Mouse (Mus musculus) C2C12 (cell line): Measurements from ENCODE around the gene B4gat1. TPM values are rescaled to one million over a fixed set of nuclear protein-coding genes. Genes with fewer than 3 reads are reported as not detected.

ENCODE experiments used
- H3K27me3 ChIP-seq: one replicate; pipeline ENCODE4 v1.6.1; 2011; ENCODE audit not compliant: control insufficient read depth, insufficient read depth, insufficient read length
- H3K36me3 ChIP-seq: one replicate; pipeline ENCODE4 v1.6.1; 2011; ENCODE audit not compliant: control insufficient read depth, insufficient read depth
- H3K4me3 ChIP-seq: one replicate; pipeline ENCODE4 v1.5.1; 2011; ENCODE audit warnings: mild to moderate bottlenecking, control low read depth; ENCODE audit not compliant: poor library complexity, insufficient read depth, severe bottlenecking
- H3K79me2 ChIP-seq: one replicate; pipeline ENCODE4 v1.6.1; 2011; ENCODE audit not compliant: control insufficient read depth, insufficient read depth
- H3K79me3 ChIP-seq: one replicate; pipeline ENCODE4 v1.6.1; 2011; ENCODE audit warnings: low read depth, control low read depth
- H3ac ChIP-seq: one replicate; pipeline ENCODE3; 2011; ENCODE audit warnings: low read depth; ENCODE audit not compliant: control insufficient read depth, insufficient read length
- CEBPB ChIP-seq: IDR thresholded peaks from one replicate; pipeline ENCODE4 v1.6.1; 2011; ENCODE audit warnings: low read depth, mild to moderate bottlenecking, control low read depth, moderate library complexity
- CTCF ChIP-seq: IDR thresholded peaks from one replicate; pipeline ENCODE4 v1.5.1; 2011; ENCODE audit not compliant: control insufficient read depth, insufficient read depth, insufficient read length
- FOSL1 ChIP-seq: IDR thresholded peaks from one replicate; pipeline ENCODE4 v1.8.0; 2011; ENCODE audit warnings: mild to moderate bottlenecking, low read length; ENCODE audit not compliant: poor library complexity, insufficient read depth, severe bottlenecking
- MAX ChIP-seq: IDR thresholded peaks from one replicate; pipeline ENCODE4 v1.6.1; 2011; ENCODE audit warnings: mild to moderate bottlenecking, control low read depth
- MYOD1 ChIP-seq: IDR thresholded peaks from one replicate; pipeline ENCODE4 v1.6.1; 2011; ENCODE audit warnings: low read depth; ENCODE audit not compliant: control insufficient read depth, insufficient read length
- MYOG ChIP-seq: IDR thresholded peaks from one replicate; pipeline ENCODE4 v1.6.1; 2011; ENCODE audit not compliant: control insufficient read depth, insufficient read length; ENCODE audit errors: extremely low read depth
- USF1 ChIP-seq: IDR thresholded peaks from one replicate; pipeline ENCODE4 v1.6.1; 2011; ENCODE audit warnings: low read depth, mild to moderate bottlenecking, control low read depth, moderate library complexity
- polyA plus RNA-seq: library from polyadenylated mRNA; unstranded; fragments of >200 nt; fragmentation: generic; extraction: Trizol; gene quantifications from one replicate; pipeline ENCODE4 v1.2.1, GENCODE M21; 2012; ENCODE audit warnings: missing spikeins

B4gat1 gene
- polyA plus RNA-seq, 1 experiment = 28.1 TPM

- H3K36me3 ChIP-seq = peaks cover 46% of the 10 kb centered on the region
Measured at GRCm38 (mm10) chr19:5048138-5049056, 9.8 kb downstream of the B4gat1 start.

GRCm38 (mm10) chr19:5049325-5049724, 10.7 kb downstream of the B4gat1 start:
- peaks cover 53% of the 10 kb centered on the region for H3K36me3 ChIP-seq
- H3K79me2 ChIP-seq = peaks cover 55% of the 10 kb centered on the region
- H3ac ChIP-seq = peak overlapping the region; percentile 7
- H3K27me3 ChIP-seq = no peaks in the 10 kb centered on the region
- H3K4me3 ChIP-seq = no peak overlapping the region
- TF ChIP-seq MYOD1 (no peak), USF1 (no peak)
- H3K79me3 ChIP-seq = peaks cover 38% of the 10 kb centered on the region

More at GRCm38 (mm10) chr19:5048138-5049056, 9.8 kb downstream of the B4gat1 start:
- H3K79me2 ChIP-seq = peaks cover 55% of the 10 kb centered on the region
- TF ChIP-seq MAX (no peak), USF1 (no peak), CTCF (no peak), MYOG (no peak), FOSL1 (no peak), MYOD1 (no peak), CEBPB (no peak)
- H3K79me3 ChIP-seq = peaks cover 34% of the 10 kb centered on the region
- no peak overlapping the region for H3K4me3 ChIP-seq
- no peaks in the 10 kb centered on the region for H3K27me3 ChIP-seq
- no peak overlapping the region for H3ac ChIP-seq

GRCm38 (mm10) chr19:5050047-5050905, 11.7 kb downstream of the B4gat1 start, which contains the start of gene Rin1:
TSS of gene Rin1 (plus strand) at chr19:5050481.
- Histone ChIP-seq H3K4me3 (peak within 1 kb of the TSS; percentile 84), H3K36me3 (peaks cover 60% of the 10 kb centered on the region), H3K27me3 (no peaks in the 10 kb centered on the region), H3K79me2 (peaks cover 57% of the 10 kb centered on the region), H3K79me3 (peaks cover 43% of the 10 kb centered on the region), H3ac (peak within 1 kb of the TSS; percentile 87)
- TF ChIP-seq MAX (peak; percentile 70), MYOD1 (peak; percentile 54), USF1 (no peak), CTCF (peak; percentile 25), FOSL1 (no peak), MYOG (no peak)

- Histone ChIP-seq H3K79me3 (peaks cover 43% of the 10 kb centered on the region), H3K27me3 (no peaks in the 10 kb centered on the region), H3K4me3 (peak overlapping the region; percentile 84), H3K79me2 (peaks cover 56% of the 10 kb centered on the region), H3ac (peak overlapping the region; percentile 87), H3K36me3 (peaks cover 63% of the 10 kb centered on the region)
- TF ChIP-seq MAX = peak; percentile 56
- TF ChIP-seq USF1 = no peak
- no peak for TF ChIP-seq CEBPB
Measured at GRCm38 (mm10) chr19:5051031-5051430, 12.4 kb downstream of the B4gat1 start.

GRCm38 (mm10) chr19:5051515-5051914, 12.9 kb downstream of the B4gat1 start:
- Histone ChIP-seq H3K4me3 (peak overlapping the region; percentile 84), H3ac (peak overlapping the region; percentile 87), H3K27me3 (no peaks in the 10 kb centered on the region), H3K79me3 (peaks cover 43% of the 10 kb centered on the region), H3K36me3 (peaks cover 61% of the 10 kb centered on the region), H3K79me2 (peaks cover 52% of the 10 kb centered on the region)
- no peak for TF ChIP-seq FOSL1
- no peak for TF ChIP-seq MYOG
- TF ChIP-seq MYOD1 = no peak
- TF ChIP-seq USF1 = no peak
- no peak for TF ChIP-seq MAX
- no peak for TF ChIP-seq CEBPB
- TF ChIP-seq CTCF = no peak
